Mouse (Mus musculus) embryonic facial prominence, embryonic 14.5 days (tissue): Measurements from ENCODE around the gene B3gnt4. TPM values are rescaled to one million over a fixed set of nuclear protein-coding genes. Genes with fewer than 3 reads are reported as not detected.
"Not testable (repeated sequence)": the region's sequence is repeated elsewhere in the genome, so short reads cannot be mapped to it uniquely, and the experiment has no call there.

Experiments
- ATAC-seq: fragments of 200-750 bp; cut with Nextera tagmentation; 2 replicates; pipeline ENCODE4 v1.8.0; 2017; ENCODE audit warnings: low read depth, moderate number of reproducible peaks, moderate TSS enrichment
- DNase-seq: peaks from one replicate; pipeline ENCODE4 v3.0.0-alpha.2; 2015; ENCODE audit warnings: low spot score
- H3K27ac ChIP-seq: fragments of 300-500 bp; sonication (generic); replicated peaks from 2 replicates; pipeline ENCODE4 v1.5.1; 2014; ENCODE audit warnings: low read depth, mild to moderate bottlenecking, low read length, moderate library complexity
- H3K27me3 ChIP-seq: fragments of 300-500 bp; sonication (generic); replicated peaks from 2 replicates; pipeline ENCODE4 v1.6.1; 2014; ENCODE audit warnings: low read length; ENCODE audit not compliant: control insufficient read depth, insufficient read depth
- H3K36me3 ChIP-seq: fragments of 300-500 bp; sonication (generic); 2 replicates; pipeline ENCODE4 v1.6.1; 2014; ENCODE audit warnings: low read length, mixed read lengths; ENCODE audit not compliant: control insufficient read depth, insufficient read depth
- H3K4me1 ChIP-seq: fragments of 300-500 bp; sonication (generic); 2 replicates; pipeline ENCODE4 v1.6.1; 2014; ENCODE audit warnings: antibody characterized with exemption, low read length; ENCODE audit not compliant: control insufficient read depth, insufficient read depth
- H3K4me2 ChIP-seq: fragments of 300-500 bp; sonication (generic); 2 replicates; pipeline ENCODE4 v1.6.1; 2014; ENCODE audit warnings: low read depth, mild to moderate bottlenecking, low read length, moderate library complexity, mixed read lengths
- H3K4me3 ChIP-seq: fragments of 300-500 bp; sonication (generic); 2 replicates; pipeline ENCODE4 v1.5.1; 2014; ENCODE audit warnings: low read depth, mild to moderate bottlenecking, low read length
- H3K9ac ChIP-seq: fragments of 300-500 bp; sonication (generic); 2 replicates; pipeline ENCODE4 v1.6.1; 2014; ENCODE audit warnings: low read depth, mild to moderate bottlenecking, low read length, moderate library complexity, mixed read lengths
- H3K9me3 ChIP-seq: fragments of 300-500 bp; sonication (generic); 2 replicates; pipeline ENCODE4 v1.6.1; 2016; ENCODE audit warnings: low read length; ENCODE audit not compliant: control insufficient read depth
- WGBS: fragments of 180-500 bp; shearing (Covaris S2); extraction: QIAGEN DNeasy Blood & Tissue Kit; methylation state at CpG from one replicate; pipeline ENCODE4 v1.1.7; 2014; 5-methylcytosine and 5-hydroxymethylcytosine counted together
- polyA plus RNA-seq: library from polyadenylated mRNA; unstranded; fragments of >200 nt; fragmentation: Nextera tagmentation; extraction: Ambion mirVana; gene quantifications from 2 replicates; pipeline ENCODE4 v1.2.1, GENCODE M21; 2014

The B3gnt4 gene
- polyA plus RNA-seq, 1 experiment from 2014 or later, result 0.86 TPM

GRCm38 (mm10) chr5:123499717-123500116 lies 10.5 kb upstream of the B3gnt4 start:
- Histone ChIP-seq H3K9me3 (no peaks in the 10 kb centered on the region), H3K9ac (no peak overlapping the region), H3K36me3 (no peaks in the 10 kb centered on the region), H3K27me3 (no peaks in the 10 kb centered on the region), H3K4me3 (no peak overlapping the region), H3K4me2 (no peak overlapping the region), H3K27ac (no peak overlapping the region), H3K4me1 (peaks cover 7% of the 10 kb centered on the region)
- DNase-seq, result peak; percentile 17
- WGBS, result 49% methylated on average over 4 of the region's 4 CpGs
- ATAC-seq, result no peak

- no peak for ATAC-seq
- Histone ChIP-seq H3K9ac (no peak overlapping the region), H3K4me3 (no peak overlapping the region), H3K36me3 (no peaks in the 10 kb centered on the region), H3K4me2 (no peak overlapping the region), H3K9me3 (no peaks in the 10 kb centered on the region), H3K4me1 (peaks cover 7% of the 10 kb centered on the region), H3K27ac (no peak overlapping the region), H3K27me3 (0 out of 2 replicates have a peak, but pooled peaks cover 4% of the 10 kb centered on the region)
- no peak for DNase-seq
- WGBS, result 72% methylated on average over 4 of the region's 4 CpGs
These were observed 8.3 kb upstream of the B3gnt4 start for GRCm38 (mm10) chr5:123501973-123502372.

GRCm38 (mm10) chr5:123507936-123508723 lies 2.1 kb upstream of the B3gnt4 start:
- 1% methylated on average over 25 of the region's 59 CpGs for WGBS
- ATAC-seq (peak; percentile 91), DNase-seq (peak; percentile 95)
- H3K27ac ChIP-seq, result no peak overlapping the region
- peaks cover 14% of the 10 kb centered on the region for H3K36me3 ChIP-seq
- peak overlapping the region; percentile 69 for H3K4me3 ChIP-seq
- peak overlapping the region; percentile 63 for H3K9ac ChIP-seq
- H3K4me1 ChIP-seq, result peaks cover 6% of the 10 kb centered on the region; the same call in 1 of the 2 replicates
- H3K4me2 ChIP-seq, result peak overlapping the region; percentile 90
- H3K27me3 ChIP-seq, result peaks cover 17% of the 10 kb centered on the region; the same call in 1 of the 2 replicates
- no peaks in the 10 kb centered on the region for H3K9me3 ChIP-seq

- ATAC-seq, result no peak
- DNase-seq, result no peak
These were observed 1.3 kb upstream of the B3gnt4 start for GRCm38 (mm10) chr5:123508921-123509320.

GRCm38 (mm10) chr5:123511426-123511825 lies 1.2 kb downstream of the B3gnt4 start:
- WGBS, result 78% methylated on average over 3 of the region's 3 CpGs
- not testable (repeated sequence) for H3K9ac ChIP-seq, DNase-seq, H3K4me2 ChIP-seq, H3K4me1 ChIP-seq, H3K27ac ChIP-seq, H3K4me3 ChIP-seq, H3K9me3 ChIP-seq, ATAC-seq
- peaks cover 13% of the 10 kb centered on the region; the same call in 1 of the 2 replicates for H3K27me3 ChIP-seq
- H3K36me3 ChIP-seq, result peaks cover 36% of the 10 kb centered on the region

More at GRCm38 (mm10) chr5:123508921-123509320, 1.3 kb upstream of the B3gnt4 start:
- 4% methylated on average over 12 of the region's 12 CpGs for WGBS
- Histone ChIP-seq H3K27ac (no peak overlapping the region), H3K9me3 (no peaks in the 10 kb centered on the region), H3K36me3 (peaks cover 18% of the 10 kb centered on the region), H3K4me3 (peak overlapping the region; percentile 69), H3K4me1 (peaks cover 6% of the 10 kb centered on the region; the same call in 1 of the 2 replicates), H3K4me2 (peak overlapping the region; percentile 90), H3K9ac (peak overlapping the region; percentile 63), H3K27me3 (peaks cover 17% of the 10 kb centered on the region; the same call in 1 of the 2 replicates)

- WGBS, result 71% methylated on average over 2 of the region's 3 CpGs
- H3K36me3 ChIP-seq, result peaks cover 43% of the 10 kb centered on the region
- no peak for ATAC-seq
- no peak overlapping the region for H3K4me3 ChIP-seq
- peaks cover 13% of the 10 kb centered on the region; the same call in 1 of the 2 replicates for H3K27me3 ChIP-seq
- no peaks in the 10 kb centered on the region for H3K9me3 ChIP-seq
- no peak overlapping the region for H3K27ac ChIP-seq
- H3K4me1 ChIP-seq, result peaks cover 6% of the 10 kb centered on the region; the same call in 1 of the 2 replicates
- H3K4me2 ChIP-seq, result no peak overlapping the region
- no peak overlapping the region for H3K9ac ChIP-seq
- DNase-seq, result no peak
These were observed 1.8 kb downstream of the B3gnt4 start for GRCm38 (mm10) chr5:123512102-123512501.

- H3K4me1 ChIP-seq, result no peaks in the 10 kb centered on the region
- H3K27me3 ChIP-seq, result no peaks in the 10 kb centered on the region
- no peak overlapping the region for H3K9ac ChIP-seq
- H3K36me3 ChIP-seq, result peaks cover 62% of the 10 kb centered on the region
- H3K4me2 ChIP-seq, result no peak overlapping the region
- 86% methylated on average over 5 of the region's 5 CpGs for WGBS
- no peak for DNase-seq
- H3K27ac ChIP-seq, result no peak overlapping the region
- no peak overlapping the region for H3K4me3 ChIP-seq
- H3K9me3 ChIP-seq, result no peaks in the 10 kb centered on the region
- no peak for ATAC-seq
These were observed 4.6 kb downstream of the B3gnt4 start for GRCm38 (mm10) chr5:123514871-123515270.

- Histone ChIP-seq H3K9me3 (no peaks in the 10 kb centered on the region), H3K9ac (no peak overlapping the region), H3K27ac (no peak overlapping the region), H3K4me2 (no peak overlapping the region), H3K27me3 (no peaks in the 10 kb centered on the region), H3K4me1 (peaks cover 7% of the 10 kb centered on the region), H3K36me3 (peaks cover 34% of the 10 kb centered on the region), H3K4me3 (no peak overlapping the region)
- ATAC-seq (no peak), DNase-seq (no peak)
- WGBS, result 77% methylated on average over 9 of the region's 9 CpGs
These were observed 10.4 kb downstream of the B3gnt4 start for GRCm38 (mm10) chr5:123520666-123521065.
